Mouse (Mus musculus): ENCODE data around the gene Ankrd13b. TPM values are rescaled to one million over a fixed set of nuclear protein-coding genes. Genes with fewer than 3 reads are reported as not detected.

Gene Ankrd13b
- total and polyA plus RNA-seq, 3 experiments: 22.6 to 54.0 TPM; not detected in 1

GRCm38 (mm10) chr11:77456866-77457265 lies 32.6 kb downstream of the Ankrd13b start:
- H3K36me3 ChIP-seq (ENCODE audit: control insufficient read depth in 1 of 2, insufficient read depth in 2 of 2, low read length in 2 of 2): no peaks in the 10 kb centered on the region; a peak in 2 of 4 replicates
- H3K9ac ChIP-seq (ENCODE audit: control insufficient read depth, low read depth, low read length, poor library complexity, severe bottlenecking): no peak overlapping the region
- no peaks in the 10 kb centered on the region for H3K79me2 ChIP-seq (ENCODE audit: control insufficient read depth, insufficient read depth, low read length, poor library complexity)
- H3K4me3 ChIP-seq (ENCODE audit: control insufficient read depth in 1 of 2, insufficient read depth in 1 of 2, low read depth in 2 of 2, low read length in 2 of 2): no peak overlapping the region
- H3K27me3 ChIP-seq (ENCODE audit: control insufficient read depth in 1 of 2, insufficient read depth in 2 of 2, low read length in 2 of 2): no peaks in the 10 kb centered on the region
- no peak for DNase-seq (ENCODE audit: low read depth, low spot score)
- TF ChIP-seq MAX (IDR thresholded peaks at IDR 0.05; ENCODE audit: low read length): no peak
- H3K4me1 ChIP-seq (ENCODE audit: control insufficient read depth in 1 of 2, insufficient read depth in 2 of 2, low read length in 2 of 2): 0 out of 4 replicates have a peak, but pooled peaks cover 0 to 3% of the 10 kb centered on the region in 2 experiments
- no peak overlapping the region for H3K27ac ChIP-seq (ENCODE audit: control insufficient read depth, low read depth, low read length)
- no peaks in the 10 kb centered on the region for H3K9me3 ChIP-seq (replicated peaks; ENCODE audit: insufficient read depth, low read length)

GRCm38 (mm10) chr11:77455770-77456510 lies 33.5 kb downstream of the Ankrd13b start:
- no peaks in the 10 kb centered on the region for H3K79me2 ChIP-seq (ENCODE audit: control insufficient read depth, insufficient read depth, low read length, poor library complexity)
- no peaks in the 10 kb centered on the region for H3K9me3 ChIP-seq (replicated peaks; ENCODE audit: insufficient read depth, low read length)
- TF ChIP-seq BHLHE40 (IDR thresholded peaks at IDR 0.05; ENCODE audit: borderline replicate concordance, low read depth, low read length): no peak
- no peak for DNase-seq (ENCODE audit: low read depth, low spot score)
- no peaks in the 10 kb centered on the region for H3K27me3 ChIP-seq (ENCODE audit: control insufficient read depth in 1 of 2, insufficient read depth in 2 of 2, low read length in 2 of 2)
- H3K9ac ChIP-seq (ENCODE audit: control insufficient read depth, low read depth, low read length, poor library complexity, severe bottlenecking): no peak overlapping the region
- H3K36me3 ChIP-seq (ENCODE audit: control insufficient read depth in 1 of 2, insufficient read depth in 2 of 2, low read length in 2 of 2): no peaks in the 10 kb centered on the region; a peak in 2 of 4 replicates
- H3K27ac ChIP-seq (ENCODE audit: control insufficient read depth, low read depth, low read length): no peak overlapping the region
- no peak overlapping the region for H3K4me3 ChIP-seq (ENCODE audit: control insufficient read depth in 1 of 2, insufficient read depth in 1 of 2, low read depth in 2 of 2, low read length in 2 of 2)
- 0 out of 4 replicates have a peak, but pooled peaks cover 0 to 3% of the 10 kb centered on the region in 2 experiments for H3K4me1 ChIP-seq (ENCODE audit: control insufficient read depth in 1 of 2, insufficient read depth in 2 of 2, low read length in 2 of 2)

GRCm38 (mm10) chr11:77453388-77453787 lies 36.1 kb downstream of the Ankrd13b start:
- no peak overlapping the region for H3K9ac ChIP-seq (ENCODE audit: control insufficient read depth, low read depth, low read length, poor library complexity, severe bottlenecking)
- H3K27ac ChIP-seq (ENCODE audit: control insufficient read depth, low read depth, low read length): no peak overlapping the region
- H3K4me3 ChIP-seq (ENCODE audit: control insufficient read depth in 1 of 2, insufficient read depth in 1 of 2, low read depth in 2 of 2, low read length in 2 of 2): no peak overlapping the region
- no peak for DNase-seq (ENCODE audit: low read depth, low spot score)
- no peaks in the 10 kb centered on the region for H3K9me3 ChIP-seq (replicated peaks; ENCODE audit: insufficient read depth, low read length)
- H3K4me1 ChIP-seq (ENCODE audit: control insufficient read depth in 1 of 2, insufficient read depth in 2 of 2, low read length in 2 of 2): no peaks in the 10 kb centered on the region
- no peaks in the 10 kb centered on the region for H3K27me3 ChIP-seq (ENCODE audit: control insufficient read depth in 1 of 2, insufficient read depth in 2 of 2, low read length in 2 of 2)
- TF ChIP-seq ZKSCAN1 (IDR thresholded peaks at IDR 0.05; ENCODE audit: low read depth, low read length) (no peak), NELFE (IDR thresholded peaks at IDR 0.05; ENCODE audit: low read depth, low read length) (no peak), CHD2 (IDR thresholded peaks at IDR 0.05; ENCODE audit: low read length) (no peak), ZC3H11A (IDR thresholded peaks at IDR 0.05; ENCODE audit: low read depth, low read length) (no peak), HCFC1 (IDR thresholded peaks at IDR 0.05; ENCODE audit: low read depth, low read length) (no peak), POLR2AphosphoS5 (IDR thresholded peaks at IDR 0.05; ENCODE audit: borderline replicate concordance, low read depth, low read length) (no peak)
- no peaks in the 10 kb centered on the region; a peak in 1 of 4 replicates for H3K36me3 ChIP-seq (ENCODE audit: control insufficient read depth in 1 of 2, insufficient read depth in 2 of 2, low read length in 2 of 2)
- no peaks in the 10 kb centered on the region for H3K79me2 ChIP-seq (ENCODE audit: control insufficient read depth, insufficient read depth, low read length, poor library complexity)
